Mouse (Mus musculus): ENCODE measurements around the gene Dok7. TPM values are rescaled to one million over a fixed set of nuclear protein-coding genes. Genes with fewer than 3 reads are reported as not detected.

The Dok7 gene
- polyA plus RNA-seq, 1 experiment from 2014 or later = 10.4 TPM

- no peak overlapping the region for H3K4me3 ChIP-seq (ENCODE audit: low read depth, low read length)
- 95% methylated on average over 1 of the region's 1 CpGs for WGBS
- no peak overlapping the region for H3K4me2 ChIP-seq (ENCODE audit: low read length)
- H3K9me3 ChIP-seq (replicated peaks; ENCODE audit: control insufficient read depth, low read length, poor library complexity, severe bottlenecking) = no peaks in the 10 kb centered on the region
- ATAC-seq = no peak
- no peak overlapping the region for H3K9ac ChIP-seq (ENCODE audit: low read depth, low read length)
- H3K27me3 ChIP-seq (ENCODE audit: control insufficient read depth, insufficient read depth, low read depth, low read length) = no peaks in the 10 kb centered on the region
- H3K27ac ChIP-seq (ENCODE audit: low read length) = no peak overlapping the region
- H3K36me3 ChIP-seq (ENCODE audit: control insufficient read depth, insufficient read depth, low read length) = peaks cover 36% of the 10 kb centered on the region
- no peaks in the 10 kb centered on the region for H3K4me1 ChIP-seq (ENCODE audit: control insufficient read depth, insufficient read depth, low read length)
Observed at GRCm38 (mm10) chr5:35029303-35029702, 27.3 kb upstream of the Dok7 start.

DNA sequence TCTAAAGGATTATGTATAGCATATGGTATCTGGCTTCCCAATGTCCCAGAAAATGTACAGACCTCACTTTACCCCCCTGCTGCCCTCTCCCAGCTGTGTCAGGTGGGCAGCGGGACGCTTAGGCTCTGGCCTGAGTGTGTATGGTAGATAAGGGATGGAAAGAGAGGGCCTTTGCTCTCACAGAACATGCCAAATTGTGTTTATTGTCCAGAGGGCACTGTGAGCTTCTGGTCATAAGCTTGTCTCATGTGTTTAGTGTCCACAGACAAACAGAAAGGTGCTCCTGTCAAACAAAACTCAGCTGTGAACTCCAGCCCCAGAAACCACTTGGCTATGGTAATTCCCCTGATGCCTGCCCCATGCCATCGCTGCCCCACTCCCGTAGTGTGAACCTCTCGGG lies 26.8 kb upstream of the Dok7 start:
- Histone ChIP-seq H3K4me3 (ENCODE audit: low read depth, low read length) (no peak overlapping the region), H3K9me3 (replicated peaks; ENCODE audit: control insufficient read depth, low read length, poor library complexity, severe bottlenecking) (no peaks in the 10 kb centered on the region), H3K36me3 (ENCODE audit: control insufficient read depth, insufficient read depth, low read length) (peaks cover 35% of the 10 kb centered on the region), H3K27me3 (ENCODE audit: control insufficient read depth, insufficient read depth, low read depth, low read length) (no peaks in the 10 kb centered on the region), H3K9ac (ENCODE audit: low read depth, low read length) (no peak overlapping the region), H3K4me1 (ENCODE audit: control insufficient read depth, insufficient read depth, low read length) (no peaks in the 10 kb centered on the region), H3K27ac (ENCODE audit: low read length) (no peak overlapping the region), H3K4me2 (ENCODE audit: low read length) (no peak overlapping the region)
- WGBS = 89% methylated on average over 5 of the region's 5 CpGs
- no peak for ATAC-seq

GRCm38 (mm10) chr5:35033068-35033467 lies 23.5 kb upstream of the Dok7 start:
- WGBS = 61% methylated on average over 5 of the region's 5 CpGs
- Histone ChIP-seq H3K9me3 (replicated peaks; ENCODE audit: control insufficient read depth, low read length, poor library complexity, severe bottlenecking) (no peaks in the 10 kb centered on the region), H3K4me1 (ENCODE audit: control insufficient read depth, insufficient read depth, low read length) (no peaks in the 10 kb centered on the region), H3K27me3 (ENCODE audit: control insufficient read depth, insufficient read depth, low read depth, low read length) (no peaks in the 10 kb centered on the region), H3K36me3 (ENCODE audit: control insufficient read depth, insufficient read depth, low read length) (peaks cover 17% of the 10 kb centered on the region), H3K4me2 (ENCODE audit: low read length) (no peak overlapping the region), H3K27ac (ENCODE audit: low read length) (no peak overlapping the region), H3K4me3 (ENCODE audit: low read depth, low read length) (no peak overlapping the region), H3K9ac (ENCODE audit: low read depth, low read length) (no peak overlapping the region)
- no peak for ATAC-seq

- H3K27ac ChIP-seq (ENCODE audit: low read length) = no peak overlapping the region
Observed at GRCm38 (mm10) chr5:35033619-35034018, 22.9 kb upstream of the Dok7 start.

GRCm38 (mm10) chr5:35035141-35035540 lies 21.4 kb upstream of the Dok7 start:
- Histone ChIP-seq H3K4me1 (ENCODE audit: control insufficient read depth, insufficient read depth, low read length) (no peaks in the 10 kb centered on the region), H3K9ac (ENCODE audit: low read depth, low read length) (no peak overlapping the region), H3K4me2 (ENCODE audit: low read length) (no peak overlapping the region), H3K4me3 (ENCODE audit: low read depth, low read length) (no peak overlapping the region), H3K9me3 (replicated peaks; ENCODE audit: control insufficient read depth, low read length, poor library complexity, severe bottlenecking) (no peaks in the 10 kb centered on the region), H3K27ac (ENCODE audit: low read length) (no peak overlapping the region), H3K27me3 (ENCODE audit: control insufficient read depth, insufficient read depth, low read depth, low read length) (no peaks in the 10 kb centered on the region), H3K36me3 (ENCODE audit: control insufficient read depth, insufficient read depth, low read length) (peaks cover 7% of the 10 kb centered on the region; the same call in 1 of the 2 replicates)
- 96% methylated on average over 5 of the region's 5 CpGs for WGBS
- no peak for ATAC-seq

More at GRCm38 (mm10) chr5:35033619-35034018, 22.9 kb upstream of the Dok7 start:
- H3K4me1 ChIP-seq (ENCODE audit: control insufficient read depth, insufficient read depth, low read length) = no peaks in the 10 kb centered on the region
- ATAC-seq = no peak
- no peak overlapping the region for H3K4me3 ChIP-seq (ENCODE audit: low read depth, low read length)
- H3K9ac ChIP-seq (ENCODE audit: low read depth, low read length) = no peak overlapping the region
- H3K27me3 ChIP-seq (ENCODE audit: control insufficient read depth, insufficient read depth, low read depth, low read length) = no peaks in the 10 kb centered on the region
- H3K9me3 ChIP-seq (replicated peaks; ENCODE audit: control insufficient read depth, low read length, poor library complexity, severe bottlenecking) = no peaks in the 10 kb centered on the region
- H3K36me3 ChIP-seq (ENCODE audit: control insufficient read depth, insufficient read depth, low read length) = peaks cover 13% of the 10 kb centered on the region
- WGBS = 87% methylated on average over 1 of the region's 1 CpGs
- H3K4me2 ChIP-seq (ENCODE audit: low read length) = no peak overlapping the region

DNA sequence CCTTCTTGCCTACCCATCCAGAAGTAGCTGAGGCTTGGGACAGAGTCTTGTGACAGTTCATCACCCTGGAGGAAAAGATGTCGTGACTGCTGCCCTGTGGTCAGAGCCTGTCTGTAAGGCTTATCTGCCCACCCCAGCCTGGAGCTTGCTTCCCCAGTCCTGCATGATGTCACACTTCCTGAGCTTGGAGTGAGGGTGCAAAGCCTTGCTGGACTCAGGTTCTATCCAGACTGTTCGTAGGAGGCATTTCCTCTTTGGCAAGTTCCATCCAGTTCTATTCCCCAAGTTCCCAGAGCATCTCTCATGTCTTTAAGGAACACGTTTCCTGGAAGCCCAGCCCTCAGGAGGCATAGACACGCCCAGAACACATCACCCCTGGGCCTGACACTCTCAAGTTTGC lies 20.8 kb upstream of the Dok7 start:
- H3K36me3 ChIP-seq (ENCODE audit: control insufficient read depth, insufficient read depth, low read length) = peaks cover 7% of the 10 kb centered on the region; the same call in 1 of the 2 replicates
- H3K4me2 ChIP-seq (ENCODE audit: low read length) = no peak overlapping the region
- no peak overlapping the region for H3K9ac ChIP-seq (ENCODE audit: low read depth, low read length)
- no peak overlapping the region for H3K27ac ChIP-seq (ENCODE audit: low read length)
- H3K4me3 ChIP-seq (ENCODE audit: low read depth, low read length) = no peak overlapping the region
- WGBS = 84% methylated on average over 4 of the region's 4 CpGs
- ATAC-seq = no peak
- H3K9me3 ChIP-seq (replicated peaks; ENCODE audit: control insufficient read depth, low read length, poor library complexity, severe bottlenecking) = no peaks in the 10 kb centered on the region
- H3K4me1 ChIP-seq (ENCODE audit: control insufficient read depth, insufficient read depth, low read length) = no peaks in the 10 kb centered on the region
- H3K27me3 ChIP-seq (ENCODE audit: control insufficient read depth, insufficient read depth, low read depth, low read length) = no peaks in the 10 kb centered on the region

DNA sequence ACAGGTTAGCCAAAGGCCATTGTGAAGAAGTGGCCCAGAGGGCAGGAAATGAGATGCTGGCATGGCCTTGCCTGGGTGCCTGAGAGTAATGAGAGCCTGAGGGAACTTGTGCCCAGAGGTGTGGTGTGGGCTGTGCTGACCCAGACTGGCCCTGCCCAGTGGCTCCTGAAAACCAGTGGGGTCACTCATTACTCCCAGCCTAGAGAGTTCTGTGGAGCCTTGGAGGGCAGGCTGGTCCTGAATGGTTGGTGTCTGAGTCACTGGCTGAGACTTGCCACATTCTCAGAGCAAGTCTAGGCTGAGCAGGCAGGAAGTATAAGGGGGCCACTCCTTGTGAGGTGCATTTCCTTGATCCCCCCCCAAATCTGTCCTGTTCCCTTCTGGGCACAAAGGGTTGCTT lies 19.1 kb upstream of the Dok7 start:
- no peak overlapping the region for H3K27ac ChIP-seq (ENCODE audit: low read length)
- H3K4me1 ChIP-seq (ENCODE audit: control insufficient read depth, insufficient read depth, low read length) = no peaks in the 10 kb centered on the region
- no peaks in the 10 kb centered on the region for H3K9me3 ChIP-seq (replicated peaks; ENCODE audit: control insufficient read depth, low read length, poor library complexity, severe bottlenecking)
- no peaks in the 10 kb centered on the region for H3K27me3 ChIP-seq (ENCODE audit: control insufficient read depth, insufficient read depth, low read depth, low read length)
- no peak overlapping the region for H3K4me2 ChIP-seq (ENCODE audit: low read length)
- H3K9ac ChIP-seq (ENCODE audit: low read depth, low read length) = no peak overlapping the region
- H3K4me3 ChIP-seq (ENCODE audit: low read depth, low read length) = no peak overlapping the region
- H3K36me3 ChIP-seq (ENCODE audit: control insufficient read depth, insufficient read depth, low read length) = peaks cover 6% of the 10 kb centered on the region; the same call in 1 of the 2 replicates
- no peak for ATAC-seq

DNA sequence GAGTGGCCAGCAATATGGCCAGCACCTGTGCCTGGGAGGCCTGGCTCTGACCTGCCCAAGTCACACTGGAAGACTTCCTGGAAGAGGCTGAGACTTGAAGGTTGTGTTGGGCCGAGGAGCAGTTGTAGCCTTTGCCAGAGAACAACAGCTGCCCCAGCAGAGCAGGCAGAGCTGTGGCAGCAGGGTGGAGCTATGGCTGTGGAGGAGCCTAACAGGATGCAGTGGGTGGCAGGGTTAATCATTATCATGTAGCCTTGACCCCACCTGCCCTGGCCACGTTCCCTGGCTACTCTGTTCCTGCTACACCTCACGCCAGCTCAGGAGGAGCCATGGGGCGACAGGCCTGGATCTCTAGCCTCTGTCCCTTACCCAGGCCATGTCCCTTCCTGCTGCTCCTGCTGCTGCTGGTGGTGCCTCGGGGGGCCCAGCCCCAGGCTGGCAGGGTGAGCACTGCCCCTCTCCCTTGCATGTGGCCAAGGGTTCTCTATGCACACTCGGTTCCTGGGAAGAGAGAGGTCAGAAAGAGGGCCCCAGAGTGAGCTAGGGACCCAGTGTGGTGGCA lies 15.2 kb upstream of the Dok7 start, which contains the start of gene Hgfac:
TSS of gene Hgfac (plus strand) at position 242 of the 562 bp plus-strand sequence.
- no peak for ATAC-seq
- WGBS = 76% methylated on average over 6 of the region's 6 CpGs
- Histone ChIP-seq H3K36me3 (ENCODE audit: control insufficient read depth, insufficient read depth, low read length) (no peaks in the 10 kb centered on the region), H3K9ac (ENCODE audit: low read depth, low read length) (no peak within 1 kb of the TSS), H3K4me2 (ENCODE audit: low read length) (no peak within 1 kb of the TSS), H3K4me3 (ENCODE audit: low read depth, low read length) (no peak within 1 kb of the TSS), H3K27ac (ENCODE audit: low read length) (no peak within 1 kb of the TSS), H3K27me3 (ENCODE audit: control insufficient read depth, insufficient read depth, low read depth, low read length) (no peaks in the 10 kb centered on the region), H3K9me3 (replicated peaks; ENCODE audit: control insufficient read depth, low read length, poor library complexity, severe bottlenecking) (no peaks in the 10 kb centered on the region), H3K4me1 (ENCODE audit: control insufficient read depth, insufficient read depth, low read length) (no peaks in the 10 kb centered on the region)

GRCm38 (mm10) chr5:35042431-35043109 lies 14.0 kb upstream of the Dok7 start:
- 77% methylated on average over 10 of the region's 10 CpGs for WGBS
- ATAC-seq = peak; percentile 40; the same call in 1 of the 2 replicates

More at GRCm38 (mm10) chr5:35042431-35043109, 14.0 kb upstream of the Dok7 start:
- H3K9ac ChIP-seq (ENCODE audit: low read depth, low read length) = no peak overlapping the region
- H3K36me3 ChIP-seq (ENCODE audit: control insufficient read depth, insufficient read depth, low read length) = no peaks in the 10 kb centered on the region
- no peak overlapping the region for H3K4me3 ChIP-seq (ENCODE audit: low read depth, low read length)
- no peak overlapping the region for H3K27ac ChIP-seq (ENCODE audit: low read length)
- H3K9me3 ChIP-seq (replicated peaks; ENCODE audit: control insufficient read depth, low read length, poor library complexity, severe bottlenecking) = no peaks in the 10 kb centered on the region
- no peak overlapping the region for H3K4me2 ChIP-seq (ENCODE audit: low read length)
- H3K4me1 ChIP-seq (ENCODE audit: control insufficient read depth, insufficient read depth, low read length) = no peaks in the 10 kb centered on the region
- no peaks in the 10 kb centered on the region for H3K27me3 ChIP-seq (ENCODE audit: control insufficient read depth, insufficient read depth, low read depth, low read length)

All from midbrain, embryonic 16.5 days (tissue).